Mouse (Mus musculus) limb, embryonic 10.5 days (tissue): ENCODE measurements around the gene Gast. TPM values are rescaled to one million over a fixed set of nuclear protein-coding genes. Genes with fewer than 3 reads are reported as not detected.

ENCODE experiments used
- DNase-seq: peaks from one replicate; pipeline ENCODE4 v3.0.0-alpha.2; 2017; ENCODE audit warnings: low spot score
- H3K27ac ChIP-seq: fragments of 300-500 bp; sonication (generic); 2 replicates; pipeline ENCODE4 v1.5.1; 2016; ENCODE audit warnings: mild to moderate bottlenecking
- H3K27me3 ChIP-seq: fragments of 300-500 bp; sonication (generic); 2 replicates; pipeline ENCODE4 v1.6.1; 2016; ENCODE audit warnings: low read depth, mild to moderate bottlenecking; ENCODE audit not compliant: poor library complexity, severe bottlenecking
- H3K36me3 ChIP-seq: fragments of 300-500 bp; sonication (generic); 2 replicates; pipeline ENCODE4 v1.6.1; 2016; ENCODE audit warnings: mild to moderate bottlenecking, moderate library complexity
- H3K4me1 ChIP-seq: fragments of 300-500 bp; sonication (generic); 2 replicates; pipeline ENCODE4 v1.6.1; 2016
- H3K4me3 ChIP-seq: fragments of 300-500 bp; sonication (generic); 2 replicates; pipeline ENCODE4 v1.5.1; 2016; ENCODE audit warnings: mild to moderate bottlenecking, moderate library complexity
- H3K9me3 ChIP-seq: fragments of 300-500 bp; sonication (generic); replicated peaks from 2 replicates; pipeline ENCODE4 v1.6.1; 2016; ENCODE audit warnings: mild to moderate bottlenecking
- WGBS: fragments of 180-500 bp; shearing (Covaris S2); methylation state at CpG from one replicate; pipeline ENCODE4 v1.1.7; 2016; 5-methylcytosine and 5-hydroxymethylcytosine counted together
- polyA plus RNA-seq: library from polyadenylated mRNA; unstranded; fragments of >200 nt; fragmentation: Nextera tagmentation; extraction: Ambion mirVana; gene quantifications from 2 replicates; pipeline ENCODE4 v1.2.1, GENCODE M21; 2016

Gene Gast
- polyA plus RNA-seq, 1 experiment from 2014 or later, result not detected

DNA sequence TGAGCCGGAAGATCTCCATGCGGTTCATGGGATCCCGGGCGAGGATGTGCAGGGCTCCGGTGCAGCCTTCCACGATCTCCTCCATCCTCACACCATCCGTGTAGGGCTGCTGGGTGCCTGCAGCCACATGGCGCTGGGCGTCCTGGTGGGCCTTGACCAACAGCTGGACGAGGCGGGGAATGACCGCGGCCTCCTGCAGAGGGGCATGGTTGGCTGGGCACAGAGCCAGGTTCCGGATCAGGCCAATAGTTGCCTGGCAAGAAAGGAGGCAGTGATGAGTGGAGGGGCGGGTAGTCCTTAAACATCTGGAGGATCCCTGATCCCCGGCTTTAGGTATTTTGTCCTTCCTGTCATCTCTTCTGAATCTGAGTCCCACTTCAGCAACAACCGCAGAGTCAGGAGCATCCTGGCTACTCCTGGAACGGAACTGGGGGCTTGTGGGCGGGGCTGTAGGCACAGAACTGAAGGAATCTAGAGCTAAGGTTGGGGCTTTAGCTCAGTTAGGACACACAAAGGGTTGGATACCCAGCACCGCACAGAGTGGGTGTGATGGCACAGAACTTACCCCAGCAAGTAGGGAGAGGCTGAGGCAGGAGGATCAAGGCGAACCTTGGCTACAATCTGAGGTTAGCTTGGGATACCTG, 42.7 kb downstream of the Gast start:
- Histone ChIP-seq H3K4me1 (peaks cover 13% of the 10 kb centered on the region), H3K9me3 (no peaks in the 10 kb centered on the region), H3K27me3 (no peaks in the 10 kb centered on the region), H3K4me3 (no peak overlapping the region), H3K36me3 (peaks cover 76% of the 10 kb centered on the region), H3K27ac (no peak overlapping the region)
- DNase-seq, result no peak
- 94% methylated on average over 21 of the region's 21 CpGs for WGBS

DNA sequence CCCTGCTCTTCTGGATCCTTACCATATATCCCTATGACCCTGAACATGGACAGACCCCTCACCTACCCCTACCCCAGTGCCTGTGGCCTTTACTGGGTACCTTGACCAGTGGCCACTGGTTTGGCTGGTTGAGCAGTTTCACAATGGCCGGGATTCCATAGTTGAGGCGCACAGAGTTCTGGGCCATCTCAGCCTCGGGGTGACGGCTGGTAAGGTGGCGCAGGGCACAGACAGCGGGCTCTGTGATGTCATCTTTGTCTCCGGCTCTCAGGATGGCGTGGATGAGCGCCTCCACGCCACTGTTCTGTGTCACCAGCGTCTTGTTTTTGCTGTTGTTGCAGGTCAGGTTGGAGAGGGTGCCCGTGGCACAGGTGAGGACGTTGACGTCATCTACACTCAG, 43.8 kb downstream of the Gast start:
- no peak for DNase-seq
- 95% methylated on average over 14 of the region's 14 CpGs for WGBS
- no peaks in the 10 kb centered on the region for H3K9me3 ChIP-seq
- H3K27ac ChIP-seq, result no peak overlapping the region
- H3K4me3 ChIP-seq, result no peak overlapping the region
- peaks cover 79% of the 10 kb centered on the region for H3K36me3 ChIP-seq
- H3K27me3 ChIP-seq, result no peaks in the 10 kb centered on the region
- H3K4me1 ChIP-seq, result peaks cover 4% of the 10 kb centered on the region; the same call in 1 of the 2 replicates

DNA sequence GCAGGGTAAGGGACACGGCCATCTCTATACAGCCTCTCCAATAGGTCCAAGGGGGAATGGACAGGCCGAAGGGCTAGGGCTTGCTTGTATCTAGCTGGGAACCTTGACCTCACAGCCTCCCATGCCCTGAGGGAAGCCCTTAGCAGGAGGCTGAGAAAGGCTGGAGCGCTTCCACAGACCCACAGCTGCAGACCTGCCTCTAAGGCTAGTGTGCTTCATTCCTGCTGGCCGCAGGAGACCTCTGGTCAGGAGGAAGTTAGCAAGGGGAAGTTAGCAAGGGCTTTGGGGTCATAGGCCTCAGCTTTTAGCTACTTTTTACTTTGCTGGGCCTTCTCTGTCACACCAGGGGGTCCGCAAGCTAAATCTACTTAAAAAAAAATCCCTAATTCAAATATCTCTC, 44.2 kb downstream of the Gast start:
- Histone ChIP-seq H3K4me1 (peaks cover 4% of the 10 kb centered on the region; the same call in 1 of the 2 replicates), H3K27me3 (no peaks in the 10 kb centered on the region), H3K4me3 (no peak overlapping the region), H3K36me3 (peaks cover 81% of the 10 kb centered on the region), H3K27ac (no peak overlapping the region), H3K9me3 (no peaks in the 10 kb centered on the region)
- WGBS, result 95% methylated on average over 5 of the region's 5 CpGs
- DNase-seq, result no peak

DNA sequence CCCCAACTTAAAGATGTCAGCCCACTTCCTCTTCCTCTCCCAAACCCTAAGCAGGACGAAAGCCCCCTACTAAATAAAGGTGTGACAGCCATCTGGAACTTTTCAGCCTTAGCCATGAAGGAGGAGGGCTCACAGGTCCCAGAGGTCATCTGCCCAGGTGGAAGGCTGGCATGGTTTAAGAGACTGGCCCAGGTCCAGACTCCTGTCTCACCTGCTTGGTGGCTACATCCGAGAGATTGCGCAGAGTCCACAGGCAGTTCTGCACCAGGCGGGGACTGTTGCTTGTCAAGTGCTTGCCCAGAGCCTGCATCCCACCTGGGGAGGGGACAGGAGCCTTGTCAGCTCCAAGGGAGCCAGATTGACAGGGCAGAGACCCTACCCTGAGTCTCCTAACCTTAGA, 45.1 kb downstream of the Gast start:
- peaks cover 84% of the 10 kb centered on the region for H3K36me3 ChIP-seq

DNA sequence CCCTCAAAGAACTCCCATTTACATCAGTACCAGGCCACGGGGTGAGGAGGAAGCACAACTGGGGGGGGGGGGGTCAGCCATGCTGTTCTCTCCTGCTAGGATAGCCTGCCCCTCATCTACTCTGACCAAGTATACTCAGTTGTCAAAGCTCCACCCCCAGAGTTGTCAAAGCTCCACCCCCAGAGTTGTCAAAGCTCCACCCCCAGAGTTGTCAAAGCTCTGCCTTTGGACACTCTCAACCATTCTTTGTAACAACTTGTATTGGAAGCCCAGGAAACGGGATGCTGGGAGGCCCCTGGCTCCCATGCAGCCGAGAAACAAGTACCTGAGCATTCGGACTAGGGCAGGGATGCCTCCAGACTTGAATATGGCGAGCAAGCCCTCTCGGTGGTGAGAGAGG, 48.5 kb downstream of the Gast start:
- Histone ChIP-seq H3K4me1 (peaks cover 15% of the 10 kb centered on the region), H3K27me3 (no peaks in the 10 kb centered on the region), H3K4me3 (no peak overlapping the region), H3K9me3 (no peaks in the 10 kb centered on the region), H3K27ac (no peak overlapping the region), H3K36me3 (peaks cover 74% of the 10 kb centered on the region)
- DNase-seq, result no peak
- whole genome bisulfite sequencing, result 83% methylated on average over 6 of the region's 6 CpGs

More for the DNA sequence above, 45.1 kb downstream of the Gast start:
- H3K27me3 ChIP-seq, result no peaks in the 10 kb centered on the region
- no peak for DNase-seq
- 89% methylated on average over 4 of the region's 4 CpGs for WGBS
- peaks cover 4% of the 10 kb centered on the region; the same call in 1 of the 2 replicates for H3K4me1 ChIP-seq
- no peaks in the 10 kb centered on the region for H3K9me3 ChIP-seq
- no peak overlapping the region for H3K27ac ChIP-seq
- no peak overlapping the region for H3K4me3 ChIP-seq

DNA sequence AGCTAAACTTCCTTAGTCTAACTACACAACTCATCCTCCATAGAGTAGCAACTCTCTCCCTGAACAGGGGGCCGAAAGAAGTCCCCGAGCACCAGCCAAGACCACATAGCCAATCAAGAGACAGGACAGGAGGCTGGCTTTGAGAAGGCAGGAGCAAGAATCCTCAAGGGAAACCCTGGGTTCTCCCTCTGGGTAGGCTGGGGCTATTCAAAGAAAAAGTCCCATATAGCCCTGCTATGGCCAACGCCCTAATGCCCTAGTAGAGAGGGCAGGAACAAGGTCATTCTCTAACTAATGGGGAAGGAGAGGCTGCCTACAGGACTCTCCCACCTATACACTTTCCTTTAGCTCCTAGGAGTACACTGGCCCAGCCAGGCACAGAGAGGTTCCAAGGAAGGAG, 50.8 kb downstream of the Gast start:
- no peak overlapping the region for H3K4me3 ChIP-seq
- H3K27me3 ChIP-seq, result no peaks in the 10 kb centered on the region
- peaks cover 32% of the 10 kb centered on the region for H3K4me1 ChIP-seq
- DNase-seq, result no peak
- WGBS, result 87% methylated on average over 3 of the region's 3 CpGs
- H3K27ac ChIP-seq, result no peak overlapping the region
- H3K36me3 ChIP-seq, result peaks cover 55% of the 10 kb centered on the region
- H3K9me3 ChIP-seq, result no peaks in the 10 kb centered on the region

DNA sequence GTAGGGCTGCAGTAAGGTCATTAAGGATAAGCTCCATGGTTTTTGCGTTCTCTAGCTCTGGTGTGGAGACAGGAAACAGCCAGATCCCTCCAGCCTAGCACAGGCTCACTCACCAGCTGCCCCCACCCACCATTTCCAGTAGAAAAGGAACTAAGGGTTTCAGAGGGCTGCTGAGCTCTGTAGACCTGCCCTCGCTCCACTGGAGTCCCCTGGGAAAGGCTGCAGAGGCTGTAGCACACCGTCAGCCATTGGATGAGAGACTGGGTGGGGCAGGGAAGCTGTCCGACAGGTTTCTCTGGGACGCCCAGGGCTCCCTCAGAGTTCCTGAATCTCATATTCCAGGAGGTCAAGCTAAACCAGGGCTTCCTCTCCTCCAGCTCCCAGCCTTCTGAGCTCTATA, 52.4 kb downstream of the Gast start:
- Histone ChIP-seq H3K9me3 (no peaks in the 10 kb centered on the region), H3K36me3 (peaks cover 42% of the 10 kb centered on the region), H3K27me3 (no peaks in the 10 kb centered on the region), H3K27ac (no peak overlapping the region), H3K4me1 (peaks cover 35% of the 10 kb centered on the region), H3K4me3 (no peak overlapping the region)
- WGBS, result 45% methylated on average over 5 of the region's 5 CpGs
- DNase-seq, result no peak

Other genes with a start within 250 kb of the Gast start
- not detected in 2 replicates for gene Krt32, start 246.2 kb upstream of the Gast start, polyA plus RNA-seq
- gene Krt35, start 238.2 kb upstream of the Gast start, polyA plus RNA-seq, result 0.08 TPM in 1 of 2 replicates, not detected in the other
- not detected in 2 replicates for gene Krt36, start 228.8 kb upstream of the Gast start, polyA plus RNA-seq
- gene Krt13, start 212.8 kb upstream of the Gast start, polyA plus RNA-seq, result not detected in 2 replicates
- gene Krt15, start 198.5 kb upstream of the Gast start, polyA plus RNA-seq, result 1.6 and 8.4 TPM in 2 replicates
- 11.1 and 13.9 TPM in 2 replicates for gene Krt19, start 185.7 kb upstream of the Gast start, polyA plus RNA-seq
- gene Krt9, start 141.2 kb upstream of the Gast start, polyA plus RNA-seq, result not detected in 2 replicates
- gene Krt14, start 126.9 kb upstream of the Gast start, polyA plus RNA-seq, result 8.0 and 32.0 TPM in 2 replicates
- not detected in 2 replicates for gene Krt16, start 85.5 kb upstream of the Gast start, polyA plus RNA-seq
- 1.3 and 7.6 TPM in 2 replicates for gene Krt17, start 73.4 kb upstream of the Gast start, polyA plus RNA-seq
- gene Krt42, start 64.5 kb upstream of the Gast start, polyA plus RNA-seq, result 0.21 TPM in 1 of 2 replicates, not detected in the other
- 1,486 and 1,565 TPM in 2 replicates for gene Eif1, start 14.5 kb upstream of the Gast start, polyA plus RNA-seq
- 0.85 and 1.3 TPM in 2 replicates for gene Hap1, start 21.7 kb downstream of the Gast start, polyA plus RNA-seq
- 35.6 and 41.8 TPM in 2 replicates for gene Jup, start 63.4 kb downstream of the Gast start, polyA plus RNA-seq
- 33.9 and 45.3 TPM in 2 replicates for gene P3h4, start 80.4 kb downstream of the Gast start, polyA plus RNA-seq
- 67.6 and 89.5 TPM in 2 replicates for gene Fkbp10, start 81.3 kb downstream of the Gast start, polyA plus RNA-seq
- 149 and 173 TPM in 2 replicates for gene Nt5c3b, start 107.4 kb downstream of the Gast start, polyA plus RNA-seq
- 0.63 and 0.69 TPM in 2 replicates for gene Klhl10, start 107.5 kb downstream of the Gast start, polyA plus RNA-seq
- 7.9 and 10.4 TPM in 2 replicates for gene Klhl11, start 138.3 kb downstream of the Gast start, polyA plus RNA-seq
- gene Acly, start 193.6 kb downstream of the Gast start, polyA plus RNA-seq, result 260 and 263 TPM in 2 replicates
- gene Ttc25, start 211.2 kb downstream of the Gast start, polyA plus RNA-seq, result 1.1 and 1.2 TPM in 2 replicates
- gene Cnp, start 240.5 kb downstream of the Gast start, polyA plus RNA-seq, result 13.1 and 23.0 TPM in 2 replicates